Mouse (Mus musculus) cerebellum, postnatal 10 days (tissue): ENCODE measurements at regions not wholly inside any gene's neighbourhood (a gene's known extent, or its start where the extent isn't known, plus 50 kb on each side); places are given as distances from the start of the nearest gene placed in this dataset.

Source experiments
- DNase-seq, 2 experiments: peaks; one replicate each; pipeline ENCODE4 v3.0.0; 2021; ENCODE audit warnings: mixed read lengths in 2 of 2

DNA sequence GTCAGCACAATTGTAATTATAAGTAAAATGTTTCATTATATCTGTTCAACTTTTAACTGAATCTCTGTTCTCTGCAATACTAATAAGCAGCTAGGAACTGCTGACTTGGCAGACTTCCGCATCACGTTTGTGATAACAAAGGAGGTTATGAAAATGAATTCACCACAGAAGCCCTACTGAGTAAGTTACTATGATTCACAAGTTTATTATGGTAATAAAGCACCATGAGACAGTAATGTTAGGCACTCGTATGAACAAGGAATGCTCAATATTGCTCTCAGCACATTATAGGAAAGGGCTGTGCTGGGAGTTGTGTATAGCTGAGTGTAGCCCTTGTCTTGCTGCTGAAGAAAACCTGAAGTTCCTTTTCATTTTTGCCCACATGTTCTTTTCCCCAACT is 238.9 kb upstream of the Pcdh9 start:
- DNase-seq: no peak

DNA sequence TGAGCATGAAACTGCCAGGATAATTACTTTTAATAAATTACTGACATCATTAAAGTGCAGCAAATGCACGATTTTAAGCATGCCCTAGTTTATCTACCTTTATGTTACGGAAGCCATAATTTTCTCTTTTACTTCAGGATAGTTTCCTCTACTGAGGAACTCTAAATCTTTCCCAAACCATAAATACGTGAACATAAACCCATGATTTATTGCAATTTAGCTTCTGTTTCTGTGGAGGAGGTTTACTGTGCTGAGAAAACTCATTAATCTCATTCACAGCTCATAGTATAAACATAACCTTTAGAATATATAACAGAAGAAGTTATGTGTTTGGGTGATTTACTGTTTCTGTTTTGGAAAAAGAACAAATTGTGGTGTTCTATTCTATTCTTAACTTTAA is 233.1 kb upstream of the Pcdh9 start:
- no peak for DNase-seq

DNA sequence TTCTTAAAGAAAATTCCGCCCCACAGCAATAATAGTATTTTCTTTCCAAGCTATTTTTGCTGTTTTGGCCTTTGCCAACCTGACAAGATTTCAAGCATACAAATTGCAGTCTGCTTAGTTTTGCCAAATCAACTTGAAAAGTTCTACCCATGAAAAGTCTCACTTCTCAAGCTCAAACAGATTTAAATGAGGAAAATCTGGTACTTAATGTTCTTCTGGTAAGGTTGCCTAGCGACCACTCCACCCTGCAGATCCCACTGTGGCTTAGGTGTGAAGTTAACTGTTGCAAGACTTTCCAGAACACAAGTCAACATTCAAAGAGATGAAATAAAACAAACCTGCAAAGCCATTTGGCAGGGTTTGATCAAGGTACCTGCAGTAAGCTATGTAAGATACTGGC is 208.4 kb upstream of the Pcdh9 start:
- peak in 1 of 2 experiments; percentile 3 for DNase-seq

DNA sequence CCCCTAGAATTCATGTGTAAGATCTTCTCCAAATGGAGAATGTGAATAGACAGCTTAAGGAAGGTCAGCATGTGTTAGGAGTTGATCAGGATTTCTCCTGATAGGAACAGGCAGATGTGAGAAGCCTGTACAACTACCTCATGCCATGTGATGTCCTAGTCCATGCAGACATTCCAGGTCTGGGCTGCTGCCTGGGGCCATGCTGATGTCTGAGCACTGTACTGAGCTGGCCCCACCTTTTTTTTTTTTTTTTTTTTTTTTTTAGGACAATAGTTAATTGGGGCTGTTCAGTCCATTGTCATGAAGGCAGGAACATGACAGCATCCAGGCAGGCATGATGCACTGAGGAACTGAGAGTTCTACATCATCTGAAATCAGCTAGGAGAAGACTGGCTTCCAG is 203.5 kb upstream of the Pcdh9 start:
- DNase-seq: no peak
